Mouse (Mus musculus): ENCODE results near the gene Aco1. TPM values are rescaled to one million over a fixed set of nuclear protein-coding genes. Genes with fewer than 3 reads are reported as not detected.

Gene Aco1
- polyA plus RNA-seq, 1 experiment from 2014 or later, result 58.0 TPM

DNA sequence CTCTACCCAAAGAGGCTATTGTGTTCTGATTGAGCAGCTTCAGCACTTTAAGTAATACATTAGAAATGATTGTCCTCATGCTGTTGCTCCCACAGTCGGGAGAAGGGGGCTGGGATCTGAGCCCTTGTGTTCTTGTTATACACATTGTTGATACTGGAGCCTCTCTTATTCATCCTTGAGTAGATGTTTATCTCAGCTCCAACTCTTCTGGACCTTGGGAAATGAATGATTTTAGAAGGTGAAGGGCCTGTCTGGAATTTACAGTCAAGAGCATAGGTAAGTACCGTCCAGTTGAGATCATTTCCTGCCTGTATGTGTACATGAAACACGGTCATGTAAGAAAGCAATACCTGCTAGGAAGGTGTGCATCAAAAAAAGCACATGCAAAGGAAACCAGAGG, 2.1 kb downstream of the Aco1 start:
- Histone ChIP-seq H3K36me3 (0 out of 2 replicates have a peak, but pooled peaks cover 3% of the 10 kb centered on the region), H3K4me3 (peak overlapping the region; percentile 86; the same call in 1 of the 2 replicates)
- 83% methylated on average over 3 of the region's 3 CpGs for WGBS

DNA sequence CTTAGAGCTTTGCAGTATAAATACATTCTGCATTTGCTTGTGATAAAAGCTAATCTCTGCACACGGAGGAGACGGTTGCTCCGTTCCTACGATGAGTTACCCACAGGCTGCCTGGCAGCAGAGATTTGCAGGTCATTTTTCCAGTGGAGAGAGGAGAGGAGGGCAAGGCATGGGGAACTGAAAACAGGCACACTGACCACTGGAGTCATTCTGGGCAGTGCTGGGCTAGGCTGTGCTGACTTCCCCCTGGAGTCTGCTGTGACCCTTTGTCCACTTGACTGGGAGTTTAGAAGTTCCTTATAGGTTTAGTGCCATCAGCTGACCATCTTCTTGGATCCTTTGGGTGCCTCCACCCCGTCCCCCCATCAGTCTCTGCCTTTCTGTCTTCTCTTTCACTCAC, 5.4 kb downstream of the Aco1 start:
- H3K4me3 ChIP-seq, result no peak overlapping the region
- no peaks in the 10 kb centered on the region for H3K9me3 ChIP-seq (replicated peaks)
- no peak overlapping the region for H3K27ac ChIP-seq (replicated peaks)
- H3K27me3 ChIP-seq (ENCODE audit: low read depth, poor library complexity, severe bottlenecking), result no peaks in the 10 kb centered on the region
- 0 out of 2 replicates have a peak, but pooled peaks cover 3% of the 10 kb centered on the region for H3K36me3 ChIP-seq
- WGBS, result 98% methylated on average over 5 of the region's 5 CpGs
- no peak for DNase-seq (ENCODE audit: low spot score)
- H3K4me1 ChIP-seq, result peaks cover 17% of the 10 kb centered on the region

More for the DNA sequence above, 2.1 kb downstream of the Aco1 start:
- no peak for DNase-seq (ENCODE audit: low spot score)
- Histone ChIP-seq H3K27me3 (ENCODE audit: low read depth, poor library complexity, severe bottlenecking) (no peaks in the 10 kb centered on the region), H3K27ac (replicated peaks) (no peak overlapping the region), H3K9me3 (replicated peaks) (no peaks in the 10 kb centered on the region), H3K4me1 (peaks cover 27% of the 10 kb centered on the region)

- Histone ChIP-seq H3K27me3 (ENCODE audit: low read depth, poor library complexity, severe bottlenecking) (no peaks in the 10 kb centered on the region), H3K9me3 (replicated peaks) (no peaks in the 10 kb centered on the region), H3K36me3 (0 out of 2 replicates have a peak, but pooled peaks cover 3% of the 10 kb centered on the region), H3K27ac (replicated peaks) (no peak overlapping the region), H3K4me3 (no peak overlapping the region), H3K4me1 (peaks cover 2% of the 10 kb centered on the region)
- DNase-seq (ENCODE audit: low spot score), result no peak
- 91% methylated on average over 7 of the region's 7 CpGs for WGBS
These were observed 7.2 kb downstream of the Aco1 start for GRCm38 (mm10) chr4:40150046-40150445.

- no peak overlapping the region for H3K27ac ChIP-seq (replicated peaks)
- H3K4me3 ChIP-seq, result no peak overlapping the region
- WGBS, result 95% methylated on average over 2 of the region's 2 CpGs
- H3K9me3 ChIP-seq (replicated peaks), result no peaks in the 10 kb centered on the region
- H3K36me3 ChIP-seq, result no peaks in the 10 kb centered on the region
- H3K4me1 ChIP-seq, result peaks cover 18% of the 10 kb centered on the region
- no peaks in the 10 kb centered on the region for H3K27me3 ChIP-seq (ENCODE audit: low read depth, poor library complexity, severe bottlenecking)
- DNase-seq (ENCODE audit: low spot score), result no peak
These were observed 9.9 kb downstream of the Aco1 start for GRCm38 (mm10) chr4:40152771-40153170.

GRCm38 (mm10) chr4:40153500-40153899, 10.6 kb downstream of the Aco1 start:
- no peak for DNase-seq (ENCODE audit: low spot score)
- 97% methylated on average over 4 of the region's 4 CpGs for WGBS
- Histone ChIP-seq H3K4me1 (peaks cover 18% of the 10 kb centered on the region), H3K27me3 (ENCODE audit: low read depth, poor library complexity, severe bottlenecking) (no peaks in the 10 kb centered on the region), H3K27ac (replicated peaks) (no peak overlapping the region), H3K4me3 (no peak overlapping the region), H3K9me3 (replicated peaks) (no peaks in the 10 kb centered on the region), H3K36me3 (no peaks in the 10 kb centered on the region)

- H3K4me3 ChIP-seq, result no peak overlapping the region
- 87% methylated on average over 4 of the region's 4 CpGs for WGBS
- DNase-seq (ENCODE audit: low spot score), result no peak
- H3K27ac ChIP-seq (replicated peaks), result no peak overlapping the region
- no peaks in the 10 kb centered on the region for H3K36me3 ChIP-seq
- H3K27me3 ChIP-seq (ENCODE audit: low read depth, poor library complexity, severe bottlenecking), result no peaks in the 10 kb centered on the region
- no peaks in the 10 kb centered on the region for H3K9me3 ChIP-seq (replicated peaks)
- H3K4me1 ChIP-seq, result peaks cover 18% of the 10 kb centered on the region
These were observed 11.9 kb downstream of the Aco1 start for GRCm38 (mm10) chr4:40154751-40155150.

- Histone ChIP-seq H3K4me3 (no peak overlapping the region), H3K36me3 (peaks cover 3% of the 10 kb centered on the region), H3K4me1 (peaks cover 18% of the 10 kb centered on the region), H3K27ac (replicated peaks) (no peak overlapping the region), H3K9me3 (replicated peaks) (peaks cover under 1% of the 10 kb centered on the region; the same call in 1 of the 2 replicates), H3K27me3 (ENCODE audit: low read depth, poor library complexity, severe bottlenecking) (no peaks in the 10 kb centered on the region)
- WGBS, result 91% methylated on average over 13 of the region's 13 CpGs
- DNase-seq (ENCODE audit: low spot score), result no peak
These were observed 12.7 kb downstream of the Aco1 start for GRCm38 (mm10) chr4:40155467-40155999.

- WGBS, result 76% methylated on average over 2 of the region's 2 CpGs
- Histone ChIP-seq H3K4me3 (no peak overlapping the region), H3K27me3 (ENCODE audit: low read depth, poor library complexity, severe bottlenecking) (no peaks in the 10 kb centered on the region), H3K4me1 (peaks cover 18% of the 10 kb centered on the region), H3K27ac (replicated peaks) (no peak overlapping the region), H3K9me3 (replicated peaks) (peaks cover 5% of the 10 kb centered on the region), H3K36me3 (peaks cover 9% of the 10 kb centered on the region)
- DNase-seq (ENCODE audit: low spot score), result no peak
These were observed 13.3 kb downstream of the Aco1 start for GRCm38 (mm10) chr4:40156153-40156552.

GRCm38 (mm10) chr4:40156582-40157499, 14.0 kb downstream of the Aco1 start:
- DNase-seq (ENCODE audit: low spot score), result no peak
- 70% methylated on average over 18 of the region's 18 CpGs for WGBS
- Histone ChIP-seq H3K9me3 (replicated peaks) (peaks cover 7% of the 10 kb centered on the region), H3K27me3 (ENCODE audit: low read depth, poor library complexity, severe bottlenecking) (no peaks in the 10 kb centered on the region), H3K4me1 (peaks cover 18% of the 10 kb centered on the region), H3K27ac (replicated peaks) (no peak overlapping the region), H3K4me3 (no peak overlapping the region), H3K36me3 (peaks cover 11% of the 10 kb centered on the region)

GRCm38 (mm10) chr4:40157500-40158223, 14.8 kb downstream of the Aco1 start:
- 85% methylated on average over 5 of the region's 5 CpGs for WGBS
- Histone ChIP-seq H3K4me1 (peaks cover 18% of the 10 kb centered on the region), H3K27me3 (ENCODE audit: low read depth, poor library complexity, severe bottlenecking) (no peaks in the 10 kb centered on the region), H3K36me3 (peaks cover 12% of the 10 kb centered on the region), H3K4me3 (no peak overlapping the region), H3K27ac (replicated peaks) (no peak overlapping the region), H3K9me3 (replicated peaks) (peaks cover 7% of the 10 kb centered on the region)
- DNase-seq (ENCODE audit: low spot score), result no peak

DNA sequence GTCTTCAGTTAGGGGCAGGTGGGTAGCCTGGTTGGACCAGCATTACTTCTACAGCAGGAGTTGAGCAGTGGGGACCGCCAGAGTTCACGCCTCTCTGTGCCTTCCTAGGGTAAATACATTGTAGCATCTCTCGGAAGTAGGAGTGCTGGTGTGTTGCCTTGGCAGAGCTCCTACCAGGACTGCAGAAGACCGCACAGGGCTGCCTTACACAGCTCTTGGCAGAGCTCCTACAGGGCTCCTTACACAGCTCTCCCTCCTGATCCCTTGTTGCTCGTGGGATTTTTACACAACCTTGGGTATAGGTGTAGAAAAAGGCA, 15.3 kb downstream of the Aco1 start:
- H3K27ac ChIP-seq (replicated peaks), result no peak overlapping the region
- H3K4me3 ChIP-seq, result no peak overlapping the region
- no peak for DNase-seq (ENCODE audit: low spot score)
- H3K27me3 ChIP-seq (ENCODE audit: low read depth, poor library complexity, severe bottlenecking), result no peaks in the 10 kb centered on the region
- H3K36me3 ChIP-seq, result peaks cover 12% of the 10 kb centered on the region
- peaks cover 18% of the 10 kb centered on the region for H3K4me1 ChIP-seq
- 91% methylated on average over 5 of the region's 5 CpGs for WGBS
- H3K9me3 ChIP-seq (replicated peaks), result peaks cover 7% of the 10 kb centered on the region

DNA sequence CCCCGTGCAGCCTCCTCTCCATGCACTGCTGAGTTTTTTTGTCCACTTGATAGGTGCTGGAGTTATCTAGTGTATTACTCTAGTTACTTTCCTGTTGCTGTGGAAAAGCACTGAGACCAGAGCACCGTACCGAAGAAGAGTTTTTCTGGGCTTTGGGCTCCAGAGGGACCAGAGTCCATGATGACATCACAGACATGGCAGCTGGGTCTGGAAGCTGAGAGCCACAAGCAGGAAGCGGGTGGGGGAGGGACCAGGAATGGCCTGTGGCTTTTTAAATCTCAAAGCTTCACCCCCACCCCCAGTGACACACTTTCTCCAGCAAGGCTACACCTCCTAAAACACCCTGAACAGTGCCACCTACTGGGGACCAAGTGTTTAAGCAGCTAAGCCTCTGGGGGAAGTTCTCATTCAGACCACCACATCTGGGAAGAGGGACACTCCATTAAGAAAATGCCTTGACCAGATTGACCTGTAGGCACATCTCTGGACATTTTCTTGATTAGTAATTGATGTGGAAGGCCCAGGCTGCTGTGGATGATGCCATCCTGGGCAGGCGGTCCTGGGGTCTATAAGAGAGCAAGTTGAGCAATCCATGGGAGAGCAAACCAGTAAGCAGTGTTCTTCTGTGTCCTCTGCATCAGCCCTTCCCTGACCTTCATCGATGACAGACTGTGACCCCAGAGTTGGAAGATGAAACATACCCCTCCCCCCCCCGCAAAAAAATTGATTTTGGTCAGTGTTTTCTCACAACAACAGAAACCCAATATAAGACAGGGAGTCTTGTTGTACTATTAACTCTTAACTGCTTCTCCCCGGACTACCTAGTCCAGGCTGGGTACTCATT, 17.9 kb downstream of the Aco1 start:
- no peak overlapping the region for H3K4me3 ChIP-seq
- DNase-seq (ENCODE audit: low spot score), result no peak
- H3K27me3 ChIP-seq (ENCODE audit: low read depth, poor library complexity, severe bottlenecking), result no peaks in the 10 kb centered on the region
- WGBS, result 93% methylated on average over 8 of the region's 8 CpGs
- peaks cover 27% of the 10 kb centered on the region for H3K36me3 ChIP-seq
- peaks cover 13% of the 10 kb centered on the region for H3K4me1 ChIP-seq
- H3K27ac ChIP-seq (replicated peaks), result no peak overlapping the region
- peaks cover 7% of the 10 kb centered on the region for H3K9me3 ChIP-seq (replicated peaks)
